Mouse (Mus musculus): ENCODE data around the gene Actl7a.

- no peak for TF ChIP-seq CTCF (IDR thresholded peaks at IDR 0.05; ENCODE audit: control insufficient read depth, insufficient read depth, insufficient replicate concordance, low read depth, low read length)
- no peak for TF ChIP-seq POLR2A (IDR thresholded peaks at IDR 0.05; ENCODE audit: control insufficient read depth, low read depth, low read length)
These were observed 48.2 kb downstream of the Actl7a start for GRCm38 (mm10) chr4:56791373-56791772.
